In genomic region chr12:4523208-4523607, GRCm38 (mm10) we compare ENCODE assay signal across 8 mouse cellular contexts. TPM values are rescaled to one million over a fixed set of nuclear protein-coding genes. Genes with fewer than 3 reads are reported as not detected.
DNase-seq lines count a peak whose midpoint lies in the region; ATAC-seq lines count a peak whose summit lies in the region.

No protein-coding gene starts in this region.

- H3K4me3 ChIP-seq in midbrain, embryonic 13.5 days (replicated peaks), result no peak overlapping the region
- H3K4me3 ChIP-seq in stomach, embryonic 16.5 days (replicated peaks; ENCODE audit: low read length), result no peak overlapping the region; the same call in 1 of the 2 replicates

- under 1% methylated on average over 10 of the region's 10 CpGs for WGBS in midbrain, embryonic 13.5 days
- WGBS in stomach, embryonic 16.5 days, result 13% methylated on average over 10 of the region's 10 CpGs

- no peaks in the 10 kb centered on the region for H3K36me3 ChIP-seq in midbrain, embryonic 13.5 days
- no peaks in the 10 kb centered on the region for H3K36me3 ChIP-seq in stomach, embryonic 16.5 days (ENCODE audit: control insufficient read depth, insufficient read depth, low read length)

- DNase-seq in MN1 (ENCODE audit: low spot score), result peak; percentile 64
- peak; percentile 79 to 83 for DNase-seq in cerebellum, postnatal 10 days
- DNase-seq in frontal cortex, postnatal 10 days (ENCODE audit: low spot score in 2 of 2), result peak; percentile 59 to 63
- DNase-seq in heart, postnatal 4 days, result peak; percentile 75
- DNase-seq in layer of hippocampus, postnatal 14 days (ENCODE audit: low spot score in 2 of 2), result peak; percentile 64 to 79
- DNase-seq in B cell, adult 2 months, result no peak

- peak; percentile 92 for ATAC-seq in midbrain, embryonic 13.5 days
- ATAC-seq in stomach, embryonic 16.5 days (ENCODE audit: insufficient read depth, low FRiP score), result peak; percentile 71; the same call in 1 of the 2 replicates

- H3K4me1 ChIP-seq in midbrain, embryonic 13.5 days (replicated peaks), result peaks cover 34% of the 10 kb centered on the region
- H3K4me1 ChIP-seq in stomach, embryonic 16.5 days (ENCODE audit: control insufficient read depth, insufficient read depth, low read length), result peaks cover 16% of the 10 kb centered on the region

- H3K4me2 ChIP-seq in midbrain, embryonic 13.5 days (replicated peaks), result peak overlapping the region; percentile 39
- H3K4me2 ChIP-seq in stomach, embryonic 16.5 days (ENCODE audit: low read depth, low read length), result peak overlapping the region; percentile 18

- no peaks in the 10 kb centered on the region for H3K9me3 ChIP-seq in midbrain, embryonic 13.5 days
- no peaks in the 10 kb centered on the region for H3K9me3 ChIP-seq in stomach, embryonic 16.5 days (replicated peaks; ENCODE audit: control insufficient read depth, low read length)

- H3K27ac ChIP-seq in midbrain, embryonic 13.5 days, result peak overlapping the region; percentile 86
- peak overlapping the region; percentile 5; the same call in 1 of the 2 replicates for H3K27ac ChIP-seq in stomach, embryonic 16.5 days (ENCODE audit: low read length)

- no peak overlapping the region for H3K9ac ChIP-seq in midbrain, embryonic 13.5 days (replicated peaks)
- H3K9ac ChIP-seq in stomach, embryonic 16.5 days (ENCODE audit: low read length), result peak overlapping the region; percentile 55

- H3K27me3 ChIP-seq in midbrain, embryonic 13.5 days, result no peaks in the 10 kb centered on the region
- no peaks in the 10 kb centered on the region for H3K27me3 ChIP-seq in stomach, embryonic 16.5 days (ENCODE audit: control insufficient read depth, insufficient read depth, low read length)

RNA-seq across cellular contexts. Expression of gene Ncoa1, which starts 46.2 kb away (rescaled TPM):
- total RNA-seq in heart, postnatal 4 days (2021), result 10 to 100 TPM; 39.1 to 40.7 TPM
- 100 to 1,000 TPM; 109 to 115 TPM for total RNA-seq in layer of hippocampus, postnatal 14 days (2021)
- 9.1 and 9.2 TPM in 2 replicates for polyA plus RNA-seq in midbrain, embryonic 13.5 days (2015; fragmentation: Nextera tagmentation; extraction: Ambion mirVana)
- polyA plus RNA-seq in stomach, embryonic 16.5 days (2015; fragmentation: Nextera tagmentation; extraction: Ambion mirVana), result 5.3 and 5.6 TPM in 2 replicates

Comparison
In these comparisons a context has a peak if more than half of its experiments do, and no peak if none do; other contexts are left out.
1. DNase-seq: peak in MN1 (single experiment), cerebellum, postnatal 10 days (2 of 2), frontal cortex, postnatal 10 days (2 of 2), heart, postnatal 4 days (single experiment) and layer of hippocampus, postnatal 14 days (2 of 2); none in B cell, adult 2 months (0 of 2).